Mouse (Mus musculus): ENCODE data around the gene Wfdc15a. TPM values are rescaled to one million over a fixed set of nuclear protein-coding genes. Genes with fewer than 3 reads are reported as not detected.
A peak's percentile ranks its signal among the peaks of the same experiment; 100 is the strongest.

The Wfdc15a gene
- polyA plus RNA-seq, 1 experiment from 2014 or later: not detected

- H3K27me3 ChIP-seq (replicated peaks; ENCODE audit: control insufficient read depth, insufficient read depth, low read length): peaks cover 32% of the 10 kb centered on the region
- no peak overlapping the region for H3K4me2 ChIP-seq (replicated peaks; ENCODE audit: low read depth)
- no peak for TF ChIP-seq CTCF (IDR thresholded peaks at IDR 0.05; ENCODE audit: low read depth)
- no peak overlapping the region for H3K27ac ChIP-seq (ENCODE audit: low read depth, low read length)
- WGBS: 61% methylated on average over 3 of the region's 3 CpGs
- H3K4me3 ChIP-seq (ENCODE audit: low read depth, low read length): no peak overlapping the region
- no peak for ATAC-seq
- H3K4me1 ChIP-seq (replicated peaks; ENCODE audit: control insufficient read depth, insufficient read depth, low read length): peaks cover 6% of the 10 kb centered on the region; the same call in 1 of the 2 replicates
- no peaks in the 10 kb centered on the region for H3K36me3 ChIP-seq (ENCODE audit: control insufficient read depth, insufficient read depth)
- no peak overlapping the region for H3K9ac ChIP-seq (ENCODE audit: low read depth, low read length)
- no peaks in the 10 kb centered on the region for H3K9me3 ChIP-seq (ENCODE audit: control insufficient read depth)
Observed at GRCm38 (mm10) chr2:164173394-164173793, 26.5 kb downstream of the Wfdc15a start.

GRCm38 (mm10) chr2:164170902-164171301 lies 29.0 kb downstream of the Wfdc15a start, which contains the start of gene Kcns1:
TSS of gene Kcns1 (minus strand) at chr2:164171113.
- no peak for TF ChIP-seq CTCF (IDR thresholded peaks at IDR 0.05; ENCODE audit: low read depth)
- no peak for ATAC-seq
- WGBS: 1% methylated on average over 28 of the region's 29 CpGs
- Histone ChIP-seq H3K27me3 (replicated peaks; ENCODE audit: control insufficient read depth, insufficient read depth, low read length) (peaks cover 44% of the 10 kb centered on the region), H3K27ac (ENCODE audit: low read depth, low read length) (no peak within 1 kb of the TSS), H3K4me1 (replicated peaks; ENCODE audit: control insufficient read depth, insufficient read depth, low read length) (peaks cover 8% of the 10 kb centered on the region; the same call in 1 of the 2 replicates), H3K4me2 (replicated peaks; ENCODE audit: low read depth) (peak within 1 kb of the TSS; percentile 58), H3K36me3 (ENCODE audit: control insufficient read depth, insufficient read depth) (no peaks in the 10 kb centered on the region), H3K9me3 (ENCODE audit: control insufficient read depth) (no peaks in the 10 kb centered on the region), H3K4me3 (ENCODE audit: low read depth, low read length) (peak within 1 kb of the TSS; percentile 30), H3K9ac (ENCODE audit: low read depth, low read length) (peak within 1 kb of the TSS; percentile 40; the same call in 1 of the 2 replicates)

GRCm38 (mm10) chr2:164170326-164170725 lies 29.6 kb downstream of the Wfdc15a start:
- Histone ChIP-seq H3K27me3 (replicated peaks; ENCODE audit: control insufficient read depth, insufficient read depth, low read length) (peaks cover 44% of the 10 kb centered on the region), H3K36me3 (ENCODE audit: control insufficient read depth, insufficient read depth) (no peaks in the 10 kb centered on the region), H3K9me3 (ENCODE audit: control insufficient read depth) (no peaks in the 10 kb centered on the region), H3K4me3 (ENCODE audit: low read depth, low read length) (no peak overlapping the region), H3K27ac (ENCODE audit: low read depth, low read length) (no peak overlapping the region), H3K4me2 (replicated peaks; ENCODE audit: low read depth) (no peak overlapping the region), H3K9ac (ENCODE audit: low read depth, low read length) (no peak overlapping the region), H3K4me1 (replicated peaks; ENCODE audit: control insufficient read depth, insufficient read depth, low read length) (peaks cover 8% of the 10 kb centered on the region; the same call in 1 of the 2 replicates)
- ATAC-seq: no peak
- TF ChIP-seq CTCF (IDR thresholded peaks at IDR 0.05; ENCODE audit: low read depth): no peak
- WGBS: 3% methylated on average over 11 of the region's 11 CpGs

- H3K9ac ChIP-seq (ENCODE audit: low read depth, low read length): no peak overlapping the region
- peaks cover 44% of the 10 kb centered on the region for H3K27me3 ChIP-seq (replicated peaks; ENCODE audit: control insufficient read depth, insufficient read depth, low read length)
- H3K4me3 ChIP-seq (ENCODE audit: low read depth, low read length): peak overlapping the region; percentile 26
- H3K9me3 ChIP-seq (ENCODE audit: control insufficient read depth): no peaks in the 10 kb centered on the region
- 0 out of 2 replicates have a peak, but pooled peaks have one; percentile 24 for TF ChIP-seq CTCF (IDR thresholded peaks at IDR 0.05; ENCODE audit: low read depth)
- H3K27ac ChIP-seq (ENCODE audit: low read depth, low read length): no peak overlapping the region
- peak overlapping the region; percentile 52 for H3K4me2 ChIP-seq (replicated peaks; ENCODE audit: low read depth)
- 13% methylated on average over 40 of the region's 42 CpGs for WGBS
- ATAC-seq: no peak
- no peaks in the 10 kb centered on the region for H3K36me3 ChIP-seq (ENCODE audit: control insufficient read depth, insufficient read depth)
- 0 out of 2 replicates have a peak, but pooled peaks cover 8% of the 10 kb centered on the region for H3K4me1 ChIP-seq (replicated peaks; ENCODE audit: control insufficient read depth, insufficient read depth, low read length)
Observed at GRCm38 (mm10) chr2:164168571-164168946, 31.4 kb downstream of the Wfdc15a start.

- peak overlapping the region; percentile 52 for H3K4me2 ChIP-seq (replicated peaks; ENCODE audit: low read depth)
- 0 out of 2 replicates have a peak, but pooled peaks cover 8% of the 10 kb centered on the region for H3K4me1 ChIP-seq (replicated peaks; ENCODE audit: control insufficient read depth, insufficient read depth, low read length)
- TF ChIP-seq CTCF (IDR thresholded peaks at IDR 0.05; ENCODE audit: low read depth): no peak
- peaks cover 44% of the 10 kb centered on the region for H3K27me3 ChIP-seq (replicated peaks; ENCODE audit: control insufficient read depth, insufficient read depth, low read length)
- no peak overlapping the region for H3K9ac ChIP-seq (ENCODE audit: low read depth, low read length)
- no peak overlapping the region for H3K27ac ChIP-seq (ENCODE audit: low read depth, low read length)
- H3K36me3 ChIP-seq (ENCODE audit: control insufficient read depth, insufficient read depth): no peaks in the 10 kb centered on the region
- peak overlapping the region; percentile 26 for H3K4me3 ChIP-seq (ENCODE audit: low read depth, low read length)
- ATAC-seq: no peak
- H3K9me3 ChIP-seq (ENCODE audit: control insufficient read depth): no peaks in the 10 kb centered on the region
- 12% methylated on average over 90 of the region's 90 CpGs for WGBS
Observed at GRCm38 (mm10) chr2:164167752-164168570, 32.0 kb downstream of the Wfdc15a start.

GRCm38 (mm10) chr2:164164941-164165340 lies 35.0 kb downstream of the Wfdc15a start:
- H3K4me2 ChIP-seq (replicated peaks; ENCODE audit: low read depth): no peak overlapping the region
- ATAC-seq: no peak
- 0 out of 2 replicates have a peak, but pooled peaks cover 4% of the 10 kb centered on the region for H3K4me1 ChIP-seq (replicated peaks; ENCODE audit: control insufficient read depth, insufficient read depth, low read length)
- no peak overlapping the region for H3K9ac ChIP-seq (ENCODE audit: low read depth, low read length)
- TF ChIP-seq CTCF (IDR thresholded peaks at IDR 0.05; ENCODE audit: low read depth): no peak
- no peaks in the 10 kb centered on the region for H3K9me3 ChIP-seq (ENCODE audit: control insufficient read depth)
- WGBS: 87% methylated on average over 5 of the region's 5 CpGs
- peaks cover 27% of the 10 kb centered on the region for H3K27me3 ChIP-seq (replicated peaks; ENCODE audit: control insufficient read depth, insufficient read depth, low read length)
- no peaks in the 10 kb centered on the region for H3K36me3 ChIP-seq (ENCODE audit: control insufficient read depth, insufficient read depth)
- H3K4me3 ChIP-seq (ENCODE audit: low read depth, low read length): no peak overlapping the region
- no peak overlapping the region for H3K27ac ChIP-seq (ENCODE audit: low read depth, low read length)

Measured in intestine, postnatal 0 days (tissue).